Mouse (Mus musculus) thymus, postnatal 10 days (tissue): ENCODE measurements at regions not wholly inside any gene's neighbourhood (a gene's known extent, or its start where the extent isn't known, plus 50 kb on each side); places are given as distances from the start of the nearest gene placed in this dataset.

ENCODE experiments used
- DNase-seq, 2 experiments: peaks; one replicate each; pipeline ENCODE4 v3.0.0; 2021; ENCODE audit warnings: low spot score in 2 of 2

- DNase-seq: no peak
Observed at GRCm38 (mm10) chr2:74354591-74354990, 224.6 kb downstream of the Lnpk start.

GRCm38 (mm10) chr2:74349809-74350208, 229.4 kb downstream of the Lnpk start:
- no peak for DNase-seq

GRCm38 (mm10) chr2:74306301-74306700, 272.9 kb downstream of the Lnpk start:
- no peak for DNase-seq

DNA sequence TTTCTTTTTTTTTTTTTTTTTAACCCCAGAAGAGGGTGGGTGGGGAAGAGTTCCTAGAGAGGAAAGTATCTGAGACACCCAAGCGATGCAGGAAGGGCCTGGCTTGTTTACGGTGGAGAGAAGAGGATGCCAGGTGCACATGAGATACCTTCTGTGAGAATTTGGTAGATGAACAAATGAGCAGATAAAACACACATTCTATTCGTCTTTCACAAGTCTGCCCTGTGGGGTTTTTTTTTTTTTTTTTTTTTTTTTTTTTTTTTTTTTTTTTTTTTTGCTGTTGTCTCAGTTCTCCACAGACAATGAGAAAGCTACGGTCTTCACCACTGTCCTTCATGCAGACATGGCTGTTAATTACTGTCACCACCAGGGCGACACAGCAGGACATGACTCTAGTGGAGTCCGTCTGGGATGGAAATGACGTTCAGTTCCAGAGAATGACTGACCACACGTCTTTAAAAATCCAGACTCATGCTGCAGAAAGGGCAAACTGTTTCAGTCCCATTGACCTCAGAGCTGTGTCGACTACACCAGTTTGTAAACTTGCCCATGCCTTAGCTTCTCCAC, 278.3 kb downstream of the Lnpk start:
- no peak for DNase-seq

DNA sequence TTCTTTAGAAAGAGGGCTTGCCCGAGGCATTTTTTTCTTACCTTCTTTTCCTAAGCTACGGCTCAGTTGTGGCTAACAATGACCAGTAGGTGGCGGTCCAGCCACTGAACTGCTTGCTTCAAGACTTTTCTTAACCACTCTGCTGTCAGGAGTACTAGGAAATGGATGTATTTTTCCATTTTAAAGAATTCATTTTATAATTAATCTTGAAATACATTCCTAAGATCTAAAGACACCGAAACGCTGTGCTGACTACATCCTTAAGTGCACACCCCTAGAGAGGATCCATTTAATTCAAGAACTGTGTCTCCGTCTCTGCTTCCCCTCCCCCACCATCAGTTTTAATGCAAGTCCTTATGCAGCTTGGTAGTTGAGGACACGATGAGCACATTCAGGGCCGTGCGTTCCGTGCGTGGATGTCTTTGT, 278.9 kb downstream of the Lnpk start:
- peak in 1 of 2 experiments; percentile 6 for DNase-seq

GRCm38 (mm10) chr2:74292641-74293040, 286.6 kb downstream of the Lnpk start:
- DNase-seq: no peak

GRCm38 (mm10) chr2:74291416-74292396, 287.5 kb downstream of the Lnpk start:
- no peak for DNase-seq

- DNase-seq: no peak
Observed at GRCm38 (mm10) chr2:74285624-74286023, 293.6 kb downstream of the Lnpk start.

- no peak for DNase-seq
Observed at GRCm38 (mm10) chr2:74264963-74265362, 314.3 kb downstream of the Lnpk start.

GRCm38 (mm10) chr2:74257034-74257781, 322.0 kb downstream of the Lnpk start:
- no peak for DNase-seq

DNA sequence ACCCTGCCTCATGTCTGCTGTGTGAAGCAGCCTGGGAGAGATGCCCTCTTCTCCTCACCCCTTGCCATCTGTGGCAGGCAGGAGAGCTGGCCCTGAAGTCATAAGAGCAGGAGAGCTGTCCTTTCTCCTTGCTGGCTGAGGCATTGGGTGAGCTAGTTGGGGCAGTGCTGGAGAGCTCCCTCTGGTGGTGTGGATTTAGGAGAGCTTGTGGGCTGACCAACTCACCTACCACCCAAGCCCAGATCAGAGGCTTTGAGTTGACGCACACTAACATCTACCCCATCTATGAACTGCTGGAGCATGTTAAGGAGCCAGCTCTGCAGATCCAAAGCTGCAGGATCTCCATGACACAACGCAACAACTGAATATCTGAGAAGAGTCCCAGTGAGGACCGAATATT, 331.7 kb downstream of the Lnpk start:
- DNase-seq: no peak

DNA sequence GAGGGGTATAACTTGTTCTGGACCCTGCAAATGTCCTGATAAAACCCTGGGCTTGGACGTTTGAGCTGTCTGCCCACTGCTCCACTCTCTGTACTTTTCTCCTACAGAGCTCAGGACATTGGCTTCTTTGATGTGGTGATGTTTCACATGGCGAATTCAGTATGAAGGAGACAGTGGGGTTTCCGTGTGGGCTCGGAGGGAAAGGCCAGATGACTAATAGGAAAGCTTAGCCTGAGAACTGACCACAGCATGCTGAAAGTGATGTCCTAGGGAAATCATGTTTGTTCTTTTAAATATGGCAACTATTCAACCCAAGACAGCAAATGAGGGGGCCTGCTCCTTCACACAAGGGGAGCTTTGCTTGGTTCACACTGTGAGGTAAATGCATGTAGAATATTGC, 332.6 kb downstream of the Lnpk start:
- DNase-seq: no peak

- DNase-seq: no peak
Observed at GRCm38 (mm10) chr2:74244203-74244602, 333.1 kb upstream of the Atp5g3 start.

- no peak for DNase-seq
Observed at GRCm38 (mm10) chr2:74243801-74244200, 332.7 kb upstream of the Atp5g3 start.

GRCm38 (mm10) chr2:74239586-74239985, 328.5 kb upstream of the Atp5g3 start:
- no peak for DNase-seq

GRCm38 (mm10) chr2:74217437-74217836, 306.3 kb upstream of the Atp5g3 start:
- no peak for DNase-seq

DNA sequence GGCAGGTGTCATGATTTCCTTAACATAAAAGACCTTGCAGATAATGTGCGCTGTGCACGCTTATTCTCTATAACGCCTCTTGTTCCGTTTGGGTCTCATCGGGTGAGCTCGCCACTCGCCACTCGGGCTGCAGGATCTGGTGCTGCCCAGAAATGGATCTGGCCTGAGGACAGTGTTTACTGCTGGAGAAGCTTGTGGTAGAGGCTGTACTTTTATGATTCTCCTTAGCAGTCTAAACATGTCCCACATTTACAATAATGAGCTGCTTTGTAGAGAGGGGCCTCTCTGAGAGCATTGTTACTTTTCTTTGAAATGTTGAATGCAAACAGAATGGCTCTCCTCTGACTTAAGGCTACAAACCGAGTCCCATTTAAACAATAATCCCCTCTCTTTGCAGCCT, 299.1 kb upstream of the Atp5g3 start:
- no peak for DNase-seq

DNA sequence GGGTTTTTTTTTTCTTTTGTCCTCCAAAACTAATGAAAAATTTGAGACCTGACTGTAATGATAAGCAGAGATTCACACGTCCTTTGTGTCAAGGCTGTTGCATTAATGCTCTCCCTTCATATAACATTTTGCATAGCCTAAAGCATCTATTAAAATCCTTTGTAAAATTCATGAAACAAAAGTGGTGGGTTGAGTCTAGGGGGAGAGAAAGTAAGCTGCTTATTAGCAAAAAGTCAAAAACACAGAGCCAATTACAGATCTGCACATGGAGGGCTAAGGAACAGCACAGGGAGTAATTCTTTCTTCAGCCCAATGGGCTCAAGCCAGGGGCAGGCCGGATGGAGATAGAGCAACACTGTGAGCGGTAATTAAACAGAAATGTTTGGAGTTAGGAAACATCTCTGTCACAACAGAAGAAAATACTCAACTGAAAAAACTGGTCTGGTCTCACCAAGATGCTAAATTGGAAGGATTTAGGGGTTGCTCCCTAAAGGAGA, 298.3 kb upstream of the Atp5g3 start:
- DNase-seq: no peak

DNA sequence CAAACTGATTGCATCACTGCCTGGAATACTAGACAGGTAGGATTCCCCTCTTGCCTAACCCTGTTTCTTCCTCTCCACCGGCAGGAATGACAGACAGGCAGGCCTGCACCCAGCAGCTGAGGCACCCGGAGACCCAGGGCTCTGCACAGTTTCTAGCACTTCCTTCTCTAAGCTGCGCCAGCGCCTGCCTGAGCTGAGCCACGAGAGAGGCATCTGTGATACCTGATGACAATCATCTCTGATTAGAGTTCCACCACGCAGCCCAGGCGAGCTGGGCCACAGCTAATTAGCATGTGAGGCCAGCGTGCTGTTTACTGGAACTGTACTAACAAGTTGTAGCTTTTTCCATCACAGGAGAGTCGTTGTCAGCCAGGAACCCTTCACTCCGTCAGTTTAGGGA, 296.3 kb upstream of the Atp5g3 start:
- DNase-seq: no peak

- no peak for DNase-seq
Observed at GRCm38 (mm10) chr2:74202776-74203175, 291.6 kb upstream of the Atp5g3 start.

GRCm38 (mm10) chr2:74201608-74202323, 290.6 kb upstream of the Atp5g3 start:
- no peak for DNase-seq

GRCm38 (mm10) chr2:74199550-74199949, 288.4 kb upstream of the Atp5g3 start:
- no peak for DNase-seq
